Mouse (Mus musculus) ES-CJ7 (cell line): ENCODE data around the gene Dnajc30.
"Not testable (repeated sequence)": the region's sequence is repeated elsewhere in the genome, so short reads cannot be mapped to it uniquely, and the experiment has no call there.

Source experiments
- DNase-seq: peaks from one replicate; pipeline ENCODE4 v3.0.0; 2011; ENCODE audit warnings: low read depth, low spot score

Dnajc30 gene

GRCm38 (mm10) chr5:135064382-135064766, 372 bp downstream of the Dnajc30 start:
- no peak for DNase-seq

GRCm38 (mm10) chr5:135064909-135065446, 976 bp downstream of the Dnajc30 start, which contains the start of gene Bud23:
Gene Bud23, minus strand, starts transcription at chr5:135064959.
- not testable (repeated sequence) for DNase-seq

- no peak for DNase-seq
These were observed 2.0 kb downstream of the Dnajc30 start for GRCm38 (mm10) chr5:135066008-135066407.

GRCm38 (mm10) chr5:135070448-135070847, 6.4 kb downstream of the Dnajc30 start:
- no peak for DNase-seq

GRCm38 (mm10) chr5:135072061-135072460, 8.1 kb downstream of the Dnajc30 start:
- peak; percentile 73 for DNase-seq

GRCm38 (mm10) chr5:135072720-135073119, 8.7 kb downstream of the Dnajc30 start:
- DNase-seq, result peak; percentile 79

- DNase-seq, result peak; percentile 48
These were observed 9.5 kb downstream of the Dnajc30 start for GRCm38 (mm10) chr5:135073349-135074150.

GRCm38 (mm10) chr5:135075655-135076054, 11.7 kb downstream of the Dnajc30 start:
- DNase-seq, result peak; percentile 55

- no peak for DNase-seq
These were observed 12.4 kb downstream of the Dnajc30 start for GRCm38 (mm10) chr5:135076368-135076767.

GRCm38 (mm10) chr5:135076931-135077505, 13.0 kb downstream of the Dnajc30 start:
- peak; percentile 54 for DNase-seq

- DNase-seq, result peak; percentile 79
These were observed 13.8 kb downstream of the Dnajc30 start, which contains the start of gene Vps37d for GRCm38 (mm10) chr5:135077564-135078481. Gene Vps37d, minus strand, starts transcription at chr5:135078266.

GRCm38 (mm10) chr5:135078482-135078810, 14.4 kb downstream of the Dnajc30 start:
- DNase-seq, result no peak

- no peak for DNase-seq
These were observed 15.6 kb downstream of the Dnajc30 start for GRCm38 (mm10) chr5:135079578-135079977.

GRCm38 (mm10) chr5:135080539-135080938, 16.5 kb downstream of the Dnajc30 start:
- no peak for DNase-seq

GRCm38 (mm10) chr5:135086871-135087270, 22.9 kb downstream of the Dnajc30 start:
- no peak for DNase-seq

- no peak for DNase-seq
These were observed 25.7 kb downstream of the Dnajc30 start, which contains the start of gene Mlxipl for GRCm38 (mm10) chr5:135089653-135090052. Gene Mlxipl, plus strand, starts transcription at chr5:135089890.

- no peak for DNase-seq
These were observed 37.0 kb downstream of the Dnajc30 start for GRCm38 (mm10) chr5:135100981-135101380.

GRCm38 (mm10) chr5:135103999-135104660, 40.1 kb downstream of the Dnajc30 start:
- DNase-seq, result peak; percentile 72

GRCm38 (mm10) chr5:135106758-135107256, 42.8 kb downstream of the Dnajc30 start:
- peak; percentile 94 for DNase-seq

- peak; percentile 67 for DNase-seq
These were observed 43.8 kb downstream of the Dnajc30 start for GRCm38 (mm10) chr5:135107521-135108501.
